Mouse (Mus musculus) testis, adult 2 months (tissue): ENCODE data around the gene Sh3kbp1.

ENCODE experiments used
- CTCF ChIP-seq: fragments of 200-500 bp; IDR thresholded peaks from 2 replicates; pipeline ENCODE4 v1.5.1; 2012; ENCODE audit warnings: low read depth, mild to moderate bottlenecking, inconsistent platforms, low read length, moderate library complexity; ENCODE audit not compliant: control insufficient read depth, insufficient read depth, insufficient replicate concordance
- POLR2A ChIP-seq: fragments of 200-500 bp; IDR thresholded peaks from 2 replicates; pipeline ENCODE4 v1.6.1; 2012; ENCODE audit warnings: low read depth, mild to moderate bottlenecking, inconsistent platforms, low read length, moderate library complexity; ENCODE audit not compliant: control insufficient read depth

GRCm38 (mm10) chrX:159756261-159756660 is 129.2 kb downstream of the Sh3kbp1 start:
- TF ChIP-seq CTCF: no peak
- no peak for TF ChIP-seq POLR2A
